Mouse (Mus musculus) gastrocnemius, adult 8-10 months (tissue): ENCODE measurements around the gene Leap2. TPM values are rescaled to one million over a fixed set of nuclear protein-coding genes. Genes with fewer than 3 reads are reported as not detected.
A peak's percentile ranks its signal among the peaks of the same experiment; 100 is the strongest.

Source experiments
- DNase-seq, 2 experiments: peaks; one replicate each; pipeline ENCODE4 v3.0.0; 2022; ENCODE audit warnings: low spot score in 2 of 2
- total RNA-seq, 4 experiments: library from RNA; stranded (reverse); gene quantifications; 2 replicates each; pipeline ENCODE4 v1.2.4; 2022

The Leap2 gene
- not detected for total RNA-seq

- no peak for DNase-seq
Measured at GRCm38 (mm10) chr11:53423036-53423435, at the start of gene Leap2. TSS of gene Leap2 (minus strand) at chr11:53423170.

- DNase-seq: no peak
Measured at GRCm38 (mm10) chr11:53472709-53473108, 49.7 kb upstream of the Leap2 start.

DNA sequence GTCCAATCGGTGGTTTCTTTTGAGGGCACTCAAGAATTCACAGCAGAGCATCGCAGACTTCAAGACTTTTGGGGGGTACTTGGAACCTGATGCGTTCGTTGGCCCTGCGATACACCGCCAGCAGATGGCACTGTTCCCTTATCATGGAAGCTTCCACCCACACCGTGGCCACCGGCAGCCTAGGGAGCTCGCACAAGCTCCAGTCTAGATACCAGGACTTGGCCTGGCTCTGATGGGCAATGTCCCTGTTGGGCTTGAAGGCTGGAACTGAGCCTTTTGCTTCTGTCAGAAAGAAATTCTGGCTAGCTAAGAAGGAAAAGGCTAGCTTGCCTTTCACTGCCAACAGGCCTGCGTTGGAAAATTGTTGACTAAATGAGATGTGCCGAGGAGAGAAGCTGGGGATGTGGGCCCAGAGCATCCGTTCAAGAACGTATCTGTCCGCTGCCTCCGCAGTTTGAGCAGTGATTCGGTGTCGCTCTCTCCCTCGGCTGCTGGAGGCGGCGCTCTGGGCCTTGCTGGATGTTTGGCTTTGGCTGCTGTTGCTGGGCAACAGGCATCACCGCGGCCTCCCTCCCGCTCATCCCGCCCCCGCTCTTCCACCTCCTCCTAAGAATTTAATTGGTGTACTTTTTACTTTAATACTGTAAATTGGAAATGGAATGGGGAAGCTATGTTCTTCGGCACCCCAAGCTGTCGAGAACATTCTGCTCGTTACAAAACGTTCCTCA is 47.2 kb upstream of the Leap2 start, which contains the start of gene Gm9837:
Gene Gm9837, minus strand, starts transcription at position 512 of the 728 bp plus-strand sequence.
- DNase-seq: peak; percentile 71 to 81

- no peak for DNase-seq
Measured at GRCm38 (mm10) chr11:53469294-53469967, 46.5 kb upstream of the Leap2 start.

GRCm38 (mm10) chr11:53466231-53466971 is 43.4 kb upstream of the Leap2 start:
- peak; percentile 57 to 61 for DNase-seq

DNA sequence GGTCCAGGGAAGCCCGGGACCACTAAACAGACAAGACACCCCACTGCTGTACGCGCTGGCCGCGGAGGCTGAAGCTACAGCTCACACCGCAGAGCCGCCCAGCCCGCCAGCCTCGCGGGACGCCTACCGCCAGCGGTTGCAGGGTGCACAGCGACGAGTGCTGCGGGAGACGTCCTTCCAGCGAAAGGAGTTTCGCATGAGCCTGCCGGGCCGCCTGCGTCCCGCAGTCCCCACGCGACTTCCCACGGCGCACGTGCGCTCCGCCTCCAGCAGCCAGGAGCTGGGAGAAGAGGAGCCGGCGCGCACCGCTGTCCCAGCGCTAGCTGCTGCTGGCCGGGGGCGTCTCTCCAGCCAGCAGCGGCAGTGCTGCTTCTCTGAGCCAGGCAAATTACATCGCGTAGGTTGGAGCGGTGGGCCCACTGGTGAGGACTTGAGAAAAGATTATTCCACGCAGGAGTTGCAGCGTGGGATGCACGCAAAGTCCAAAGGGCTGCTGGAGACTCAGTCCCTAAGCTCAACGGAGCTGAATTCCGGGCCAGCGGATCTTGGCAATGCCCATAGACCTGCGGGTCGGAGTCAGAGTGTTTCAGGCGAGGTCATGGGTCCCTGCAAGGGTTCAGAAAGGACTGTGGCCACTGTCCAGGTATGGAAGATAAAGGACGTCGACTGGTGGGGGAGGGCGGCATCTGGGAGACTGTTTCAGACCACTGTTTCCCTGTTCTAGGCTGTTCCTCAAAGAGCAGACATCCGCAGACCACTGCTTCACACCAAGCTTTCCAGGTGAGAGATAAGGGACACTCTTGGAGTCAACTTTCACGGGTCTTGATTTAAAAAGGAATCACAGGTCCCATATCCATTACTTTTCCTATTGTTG is 40.8 kb upstream of the Leap2 start:
- no peak for DNase-seq

DNA sequence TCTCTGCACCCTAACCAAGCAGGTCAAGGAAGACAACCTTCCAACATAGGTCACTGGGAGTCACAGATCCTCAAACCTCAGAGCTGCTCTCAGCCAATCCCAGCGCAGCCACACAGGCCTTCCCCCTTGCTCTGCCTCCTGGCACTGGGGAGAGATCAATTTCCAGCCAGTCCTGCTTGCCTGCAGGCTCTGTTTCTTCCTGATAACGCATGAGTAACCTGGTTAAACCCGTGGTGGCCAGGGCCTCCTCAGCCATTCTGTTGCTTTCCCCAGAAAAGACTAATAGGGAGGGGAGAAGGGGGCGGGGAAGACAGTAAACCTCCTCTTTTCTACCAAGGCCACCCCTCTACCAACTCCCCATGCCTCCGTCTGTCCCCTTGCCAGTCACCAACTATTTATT is 38.8 kb upstream of the Leap2 start:
- DNase-seq: no peak

DNA sequence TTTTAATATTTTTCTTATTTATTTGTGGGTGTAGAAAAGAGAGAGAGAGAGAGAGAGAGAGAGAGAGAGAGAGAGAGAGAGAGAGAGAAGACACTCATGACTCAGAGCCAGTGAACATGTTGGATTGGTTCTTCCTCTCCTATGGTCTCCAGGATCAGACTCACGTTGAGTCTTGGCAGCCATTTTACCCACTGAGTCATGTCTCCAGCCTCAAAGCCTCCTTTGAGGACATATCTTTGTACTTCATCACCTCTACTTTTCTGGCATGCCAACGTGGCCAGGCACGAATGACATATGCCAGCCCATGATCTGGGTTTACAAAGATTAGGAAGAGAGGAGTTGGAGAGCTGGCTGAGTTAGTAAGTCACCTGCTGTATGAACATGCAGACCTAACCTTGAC is 37.2 kb upstream of the Leap2 start:
- no peak for DNase-seq

DNA sequence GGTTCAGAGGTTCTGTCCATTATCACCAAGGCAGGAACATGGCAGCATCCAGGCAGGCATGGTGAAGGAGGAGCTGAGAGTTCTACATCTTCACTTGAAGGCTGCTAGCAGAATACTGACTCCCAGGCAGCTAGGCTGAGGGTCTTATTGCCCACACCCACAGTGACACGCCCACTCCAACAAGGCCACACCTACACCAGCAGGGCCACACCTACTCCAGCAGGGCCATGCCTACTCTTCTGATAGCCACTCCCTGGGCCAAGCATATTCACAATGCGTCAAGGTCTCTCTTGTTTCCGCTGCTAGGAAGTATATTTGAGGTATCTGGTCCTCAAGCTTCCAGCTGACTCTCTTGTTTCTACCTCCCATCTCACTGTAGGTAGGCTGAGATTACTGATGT is 36.0 kb upstream of the Leap2 start:
- no peak for DNase-seq

DNA sequence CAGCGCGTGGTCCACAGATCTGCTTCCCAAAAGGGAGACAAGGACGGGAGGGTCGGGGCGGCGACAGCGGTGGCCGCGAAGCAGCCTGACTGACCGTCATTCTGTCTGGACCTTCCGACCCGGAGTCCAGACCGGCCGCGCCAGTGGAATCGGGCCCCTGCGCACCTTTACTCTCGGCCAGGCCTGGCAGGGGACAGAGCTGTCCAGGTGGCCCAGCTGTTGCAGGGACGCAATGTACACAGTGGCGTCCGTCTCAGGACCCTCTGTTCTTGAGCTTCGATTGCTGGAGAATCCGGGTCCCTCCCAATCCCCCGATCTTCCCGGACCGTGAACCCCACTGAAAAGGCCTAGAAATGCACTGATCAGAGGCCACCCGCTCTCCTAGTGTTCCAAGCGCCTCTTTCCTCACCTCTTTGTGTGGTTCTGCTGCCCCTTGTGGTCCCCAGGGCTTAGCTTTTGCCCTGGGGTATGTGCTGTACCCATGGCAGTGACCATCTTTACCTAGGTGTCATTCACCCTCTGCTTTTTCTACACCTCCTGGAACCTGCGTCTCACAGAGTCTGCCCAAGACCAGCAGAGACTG is 34.5 kb upstream of the Leap2 start:
- DNase-seq: no peak

GRCm38 (mm10) chr11:53456474-53457371 is 33.8 kb upstream of the Leap2 start, which contains the start of the genes Gm10447 and Shroom1:
TSS of gene Gm10447 (minus strand) at chr11:53457110.
TSS of gene Shroom1 (plus strand) at chr11:53457205.
- peak; percentile 25 to 42 for DNase-seq

GRCm38 (mm10) chr11:53453031-53453430 is 30.1 kb upstream of the Leap2 start:
- no peak for DNase-seq

GRCm38 (mm10) chr11:53452396-53452795 is 29.4 kb upstream of the Leap2 start:
- DNase-seq: no peak

GRCm38 (mm10) chr11:53451361-53451760 is 28.4 kb upstream of the Leap2 start:
- DNase-seq: no peak

- DNase-seq: no peak
Measured at GRCm38 (mm10) chr11:53450070-53450705, 27.2 kb upstream of the Leap2 start.

GRCm38 (mm10) chr11:53448529-53448928 is 25.6 kb upstream of the Leap2 start:
- peak; percentile 59 to 61 for DNase-seq

DNA sequence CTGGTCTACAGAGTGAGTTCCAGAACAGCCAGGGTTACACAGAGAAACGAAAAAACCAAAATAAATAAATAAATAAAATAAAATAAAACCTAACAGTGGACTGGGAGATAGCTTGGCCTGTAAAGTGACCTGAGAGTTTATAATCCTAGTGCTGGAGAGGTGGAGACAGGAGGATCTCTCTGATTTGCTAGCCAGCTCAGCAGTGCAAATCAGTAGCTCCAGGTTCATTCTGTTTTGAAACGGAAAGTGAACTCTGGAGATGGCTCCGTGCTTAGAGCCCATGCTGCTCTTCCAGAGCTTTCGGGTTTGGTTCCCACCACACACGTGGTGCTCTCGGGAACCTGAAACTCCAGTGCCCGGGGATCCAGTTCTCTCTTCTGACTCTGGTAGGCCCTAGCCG is 25.0 kb upstream of the Leap2 start:
- DNase-seq: no peak

DNA sequence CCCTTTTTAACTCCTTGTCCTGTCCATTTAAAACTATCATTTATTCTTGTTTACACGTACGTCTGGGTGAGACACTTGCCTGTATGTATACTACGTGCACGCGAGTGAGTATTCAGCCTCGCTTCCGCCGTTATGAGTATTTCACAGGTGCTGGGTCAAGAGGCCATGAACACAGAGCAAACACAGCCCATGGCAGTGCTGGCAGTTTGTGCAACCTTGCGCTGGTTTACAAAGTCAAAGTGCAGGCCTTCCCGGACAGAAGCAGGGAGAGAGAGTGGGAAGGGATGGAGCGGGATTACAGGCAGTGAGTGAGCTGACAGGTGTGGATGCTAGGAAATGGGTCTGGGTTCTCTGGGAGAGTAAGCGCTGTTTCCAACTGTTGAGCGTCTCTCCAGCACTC is 23.2 kb upstream of the Leap2 start:
- no peak for DNase-seq

DNA sequence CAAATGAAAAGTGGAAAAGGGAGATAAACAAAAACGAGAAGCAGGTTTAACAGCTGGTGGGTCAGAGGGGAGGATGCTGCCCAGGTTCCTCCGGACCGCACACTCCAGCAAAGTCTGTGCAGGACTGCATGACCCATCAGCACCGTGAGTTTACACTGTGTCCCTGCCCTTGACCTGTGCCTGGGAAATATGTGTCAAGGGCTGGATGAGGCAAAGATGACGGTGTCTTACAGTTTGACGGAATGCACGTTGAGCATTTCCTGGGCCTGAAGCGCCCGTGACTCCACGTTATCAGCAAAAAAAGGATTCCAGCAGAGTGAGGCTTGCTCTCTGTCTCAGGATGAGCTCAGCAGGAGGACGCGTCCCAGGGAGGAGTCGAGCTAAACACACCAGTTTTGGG is 22.6 kb upstream of the Leap2 start:
- no peak for DNase-seq
